Mouse (Mus musculus): ENCODE measurements around the gene 9130204L05Rik. TPM values are rescaled to one million over a fixed set of nuclear protein-coding genes. Genes with fewer than 3 reads are reported as not detected.

9130204L05Rik gene
- polyA plus RNA-seq (2015; fragmentation: Nextera tagmentation; extraction: Ambion mirVana), result not detected in 2 replicates

GRCm38 (mm10) chr3:91090703-91091102, at the start of gene 9130204L05Rik:
Gene 9130204L05Rik (minus strand): TSS chr3:91090803.
- no peaks in the 10 kb centered on the region for H3K27me3 ChIP-seq
- H3K4me1 ChIP-seq, result no peaks in the 10 kb centered on the region
- no peak within 1 kb of the TSS for H3K4me3 ChIP-seq
- no peak for ATAC-seq (ENCODE audit: insufficient number of reproducible peaks, insufficient read depth, low FRiP score, low TSS enrichment, low read depth)
- WGBS, result 67% methylated on average over 2 of the region's 2 CpGs
- H3K27ac ChIP-seq, result no peak within 1 kb of the TSS
- no peaks in the 10 kb centered on the region for H3K36me3 ChIP-seq
- H3K4me2 ChIP-seq, result no peak within 1 kb of the TSS
- H3K9me3 ChIP-seq, result 0 out of 2 replicates have a peak, but pooled peaks cover 4% of the 10 kb centered on the region
- H3K9ac ChIP-seq, result no peak within 1 kb of the TSS

GRCm38 (mm10) chr3:91108696-91109095, 18.1 kb upstream of the 9130204L05Rik start:
- Histone ChIP-seq H3K4me3 (no peak overlapping the region), H3K4me2 (no peak overlapping the region), H3K9ac (no peak overlapping the region), H3K27ac (no peak overlapping the region), H3K27me3 (no peaks in the 10 kb centered on the region), H3K9me3 (no peaks in the 10 kb centered on the region), H3K4me1 (no peaks in the 10 kb centered on the region), H3K36me3 (no peaks in the 10 kb centered on the region)
- no peak for ATAC-seq (ENCODE audit: insufficient number of reproducible peaks, insufficient read depth, low FRiP score, low TSS enrichment, low read depth)

GRCm38 (mm10) chr3:91059211-91059610, 31.4 kb downstream of the 9130204L05Rik start:
- ATAC-seq (ENCODE audit: insufficient number of reproducible peaks, insufficient read depth, low FRiP score, low TSS enrichment, low read depth), result no peak
- H3K4me2 ChIP-seq, result no peak overlapping the region
- H3K9ac ChIP-seq, result no peak overlapping the region
- no peaks in the 10 kb centered on the region for H3K9me3 ChIP-seq
- no peak overlapping the region for H3K4me3 ChIP-seq
- no peak overlapping the region for H3K27ac ChIP-seq
- WGBS, result 8% methylated on average over 1 of the region's 1 CpGs
- no peaks in the 10 kb centered on the region for H3K4me1 ChIP-seq
- H3K27me3 ChIP-seq, result no peaks in the 10 kb centered on the region
- H3K36me3 ChIP-seq, result no peaks in the 10 kb centered on the region

GRCm38 (mm10) chr3:91052654-91053053, 37.9 kb downstream of the 9130204L05Rik start:
- Histone ChIP-seq H3K36me3 (no peaks in the 10 kb centered on the region), H3K27me3 (no peaks in the 10 kb centered on the region), H3K9ac (no peak overlapping the region), H3K4me3 (no peak overlapping the region), H3K4me1 (no peaks in the 10 kb centered on the region), H3K4me2 (no peak overlapping the region), H3K27ac (no peak overlapping the region), H3K9me3 (no peaks in the 10 kb centered on the region)
- WGBS, result 12% methylated on average over 1 of the region's 1 CpGs
- no peak for ATAC-seq (ENCODE audit: insufficient number of reproducible peaks, insufficient read depth, low FRiP score, low TSS enrichment, low read depth)
